Mouse (Mus musculus): Measurements from ENCODE around the gene Ror1. TPM values are rescaled to one million over a fixed set of nuclear protein-coding genes. Genes with fewer than 3 reads are reported as not detected.

Ror1 gene
- total RNA-seq, 1 experiment = 2.2 TPM

- H3K4me1 ChIP-seq (ENCODE audit: control insufficient read depth in 2 of 2, insufficient read depth in 2 of 2, low read length in 2 of 2, poor library complexity in 1 of 2) = no peaks in the 10 kb centered on the region
- no peak overlapping the region for H3K9ac ChIP-seq (ENCODE audit: insufficient read depth, low read depth, low read length, poor library complexity, severe bottlenecking)
- no peak overlapping the region for H3K4me3 ChIP-seq (ENCODE audit: insufficient read depth in 1 of 2, low read depth in 1 of 2, low read length in 2 of 2, poor library complexity in 1 of 2, severe bottlenecking in 1 of 2)
- no peaks in the 10 kb centered on the region for H3K9me3 ChIP-seq (ENCODE audit: control insufficient read depth, insufficient read depth, low read depth, low read length)
- in situ Hi-C loops (cut with MboI; ENCODE audit: low sequenced_read_pairs in 2 of 2, unreplicated experiment in 2 of 2) = no loop called here
- no peak overlapping the region for H3K27ac ChIP-seq (ENCODE audit: insufficient read depth, low read depth, low read length, poor library complexity, severe bottlenecking)
- no peak for TF ChIP-seq HCFC1 (IDR thresholded peaks at IDR 0.05; ENCODE audit: borderline replicate concordance, insufficient read depth, low read length)
- no peak for TF ChIP-seq ZC3H11A (IDR thresholded peaks at IDR 0.05; ENCODE audit: borderline replicate concordance, low read depth, low read length)
- no peak for TF ChIP-seq ZNF384 (IDR thresholded peaks at IDR 0.05; ENCODE audit: low read depth, low read length)
- no peak for TF ChIP-seq CHD2 (IDR thresholded peaks at IDR 0.05; ENCODE audit: low read depth, low read length)
- TF ChIP-seq MAFK (IDR thresholded peaks at IDR 0.05; ENCODE audit: insufficient read depth, low read depth, low read length) = no peak
- DNase-seq (ENCODE audit: low read depth, low spot score) = no peak
- no peaks in the 10 kb centered on the region for H3K36me3 ChIP-seq (ENCODE audit: control insufficient read depth, insufficient read depth, low read length, poor library complexity, severe bottlenecking)
These were observed 33.6 kb downstream of the Ror1 start for GRCm38 (mm10) chr4:100129201-100129600.

- Histone ChIP-seq H3K27ac (ENCODE audit: insufficient read depth, low read depth, low read length, poor library complexity, severe bottlenecking) (no peak overlapping the region), H3K9ac (ENCODE audit: insufficient read depth, low read depth, low read length, poor library complexity, severe bottlenecking) (no peak overlapping the region), H3K36me3 (ENCODE audit: control insufficient read depth, insufficient read depth, low read length, poor library complexity, severe bottlenecking) (no peaks in the 10 kb centered on the region), H3K4me1 (ENCODE audit: control insufficient read depth in 2 of 2, insufficient read depth in 2 of 2, low read length in 2 of 2, poor library complexity in 1 of 2) (no peaks in the 10 kb centered on the region), H3K9me3 (ENCODE audit: control insufficient read depth, insufficient read depth, low read depth, low read length) (no peaks in the 10 kb centered on the region), H3K4me3 (ENCODE audit: insufficient read depth in 1 of 2, low read depth in 1 of 2, low read length in 2 of 2, poor library complexity in 1 of 2, severe bottlenecking in 1 of 2) (no peak overlapping the region)
- DNase-seq (ENCODE audit: low read depth, low spot score) = no peak
- TF ChIP-seq CHD2 (IDR thresholded peaks at IDR 0.05; ENCODE audit: low read depth, low read length) (no peak), ZC3H11A (IDR thresholded peaks at IDR 0.05; ENCODE audit: borderline replicate concordance, low read depth, low read length) (no peak), ZNF384 (IDR thresholded peaks at IDR 0.05; ENCODE audit: low read depth, low read length) (no peak), HCFC1 (IDR thresholded peaks at IDR 0.05; ENCODE audit: borderline replicate concordance, insufficient read depth, low read length) (no peak), MAFK (IDR thresholded peaks at IDR 0.05; ENCODE audit: insufficient read depth, low read depth, low read length) (no peak)
- in situ Hi-C loops (cut with MboI; ENCODE audit: low sequenced_read_pairs in 2 of 2, unreplicated experiment in 2 of 2) = no loop called here
These were observed 35.3 kb downstream of the Ror1 start for GRCm38 (mm10) chr4:100130771-100131475.

GRCm38 (mm10) chr4:100131488-100131887 is 35.9 kb downstream of the Ror1 start:
- no peaks in the 10 kb centered on the region for H3K36me3 ChIP-seq (ENCODE audit: control insufficient read depth, insufficient read depth, low read length, poor library complexity, severe bottlenecking)
- H3K9me3 ChIP-seq (ENCODE audit: control insufficient read depth, insufficient read depth, low read depth, low read length) = no peaks in the 10 kb centered on the region
- H3K4me3 ChIP-seq (ENCODE audit: insufficient read depth in 1 of 2, low read depth in 1 of 2, low read length in 2 of 2, poor library complexity in 1 of 2, severe bottlenecking in 1 of 2) = no peak overlapping the region
- no peak for TF ChIP-seq HCFC1 (IDR thresholded peaks at IDR 0.05; ENCODE audit: borderline replicate concordance, insufficient read depth, low read length)
- TF ChIP-seq MAFK (IDR thresholded peaks at IDR 0.05; ENCODE audit: insufficient read depth, low read depth, low read length) = no peak
- no peak for TF ChIP-seq ZNF384 (IDR thresholded peaks at IDR 0.05; ENCODE audit: low read depth, low read length)
- no peak for TF ChIP-seq CHD2 (IDR thresholded peaks at IDR 0.05; ENCODE audit: low read depth, low read length)
- TF ChIP-seq ZC3H11A (IDR thresholded peaks at IDR 0.05; ENCODE audit: borderline replicate concordance, low read depth, low read length) = no peak
- DNase-seq (ENCODE audit: low read depth, low spot score) = no peak
- H3K4me1 ChIP-seq (ENCODE audit: control insufficient read depth in 2 of 2, insufficient read depth in 2 of 2, low read length in 2 of 2, poor library complexity in 1 of 2) = no peaks in the 10 kb centered on the region
- in situ Hi-C loops (cut with MboI; ENCODE audit: low sequenced_read_pairs in 2 of 2, unreplicated experiment in 2 of 2) = no loop called here
- H3K27ac ChIP-seq (ENCODE audit: insufficient read depth, low read depth, low read length, poor library complexity, severe bottlenecking) = no peak overlapping the region
- H3K9ac ChIP-seq (ENCODE audit: insufficient read depth, low read depth, low read length, poor library complexity, severe bottlenecking) = no peak overlapping the region

- Histone ChIP-seq H3K4me1 (ENCODE audit: control insufficient read depth in 2 of 2, insufficient read depth in 2 of 2, low read length in 2 of 2, poor library complexity in 1 of 2) (no peaks in the 10 kb centered on the region), H3K36me3 (ENCODE audit: control insufficient read depth, insufficient read depth, low read length, poor library complexity, severe bottlenecking) (no peaks in the 10 kb centered on the region), H3K27ac (ENCODE audit: insufficient read depth, low read depth, low read length, poor library complexity, severe bottlenecking) (no peak overlapping the region), H3K9me3 (ENCODE audit: control insufficient read depth, insufficient read depth, low read depth, low read length) (no peaks in the 10 kb centered on the region), H3K4me3 (ENCODE audit: insufficient read depth in 1 of 2, low read depth in 1 of 2, low read length in 2 of 2, poor library complexity in 1 of 2, severe bottlenecking in 1 of 2) (no peak overlapping the region), H3K9ac (ENCODE audit: insufficient read depth, low read depth, low read length, poor library complexity, severe bottlenecking) (no peak overlapping the region)
- no peak for DNase-seq (ENCODE audit: low read depth, low spot score)
- in situ Hi-C loops (cut with MboI; ENCODE audit: low sequenced_read_pairs in 2 of 2, unreplicated experiment in 2 of 2) = no loop called here
- TF ChIP-seq CHD2 (IDR thresholded peaks at IDR 0.05; ENCODE audit: low read depth, low read length) = no peak
- no peak for TF ChIP-seq ZNF384 (IDR thresholded peaks at IDR 0.05; ENCODE audit: low read depth, low read length)
- no peak for TF ChIP-seq ZC3H11A (IDR thresholded peaks at IDR 0.05; ENCODE audit: borderline replicate concordance, low read depth, low read length)
- no peak for TF ChIP-seq MAFK (IDR thresholded peaks at IDR 0.05; ENCODE audit: insufficient read depth, low read depth, low read length)
- no peak for TF ChIP-seq HCFC1 (IDR thresholded peaks at IDR 0.05; ENCODE audit: borderline replicate concordance, insufficient read depth, low read length)
These were observed 36.7 kb downstream of the Ror1 start for GRCm38 (mm10) chr4:100132261-100132660.
